Mouse (Mus musculus): ENCODE data around the gene Rsph6a. TPM values are rescaled to one million over a fixed set of nuclear protein-coding genes. Genes with fewer than 3 reads are reported as not detected.

Rsph6a gene
- polyA plus RNA-seq (2012; rRNA removed): 0.14 and 0.17 TPM in 2 replicates

- no peak for DNase-seq (ENCODE audit: extremely low spot score in 1 of 2, low spot score in 1 of 2)
Measured at GRCm38 (mm10) chr7:19054047-19054776, at the start of gene Rsph6a. Rsph6a (plus strand) TSS chr7:19054690.

- DNase-seq (ENCODE audit: extremely low spot score in 1 of 2, low spot score in 1 of 2): no peak
Measured at GRCm38 (mm10) chr7:19005417-19006121, 48.9 kb upstream of the Rsph6a start.

GRCm38 (mm10) chr7:19006476-19006875 is 48.0 kb upstream of the Rsph6a start:
- peak; percentile 84 to 92 for DNase-seq (ENCODE audit: extremely low spot score in 1 of 2, low spot score in 1 of 2)

GRCm38 (mm10) chr7:19007026-19007977 is 47.2 kb upstream of the Rsph6a start:
- no peak for DNase-seq (ENCODE audit: extremely low spot score in 1 of 2, low spot score in 1 of 2)

GRCm38 (mm10) chr7:19010581-19010980 is 43.9 kb upstream of the Rsph6a start:
- DNase-seq (ENCODE audit: extremely low spot score in 1 of 2, low spot score in 1 of 2): no peak

GRCm38 (mm10) chr7:19012025-19012621 is 42.4 kb upstream of the Rsph6a start:
- no peak for DNase-seq (ENCODE audit: extremely low spot score in 1 of 2, low spot score in 1 of 2)

GRCm38 (mm10) chr7:19012882-19013281 is 41.6 kb upstream of the Rsph6a start:
- no peak for DNase-seq (ENCODE audit: extremely low spot score in 1 of 2, low spot score in 1 of 2)

GRCm38 (mm10) chr7:19014452-19014851 is 40.0 kb upstream of the Rsph6a start:
- DNase-seq (ENCODE audit: extremely low spot score in 1 of 2, low spot score in 1 of 2): no peak

GRCm38 (mm10) chr7:19016042-19016441 is 38.4 kb upstream of the Rsph6a start:
- DNase-seq (ENCODE audit: extremely low spot score in 1 of 2, low spot score in 1 of 2): no peak

GRCm38 (mm10) chr7:19017909-19018308 is 36.6 kb upstream of the Rsph6a start:
- DNase-seq (ENCODE audit: extremely low spot score in 1 of 2, low spot score in 1 of 2): no peak

GRCm38 (mm10) chr7:19021048-19021447 is 33.4 kb upstream of the Rsph6a start:
- DNase-seq (ENCODE audit: extremely low spot score in 1 of 2, low spot score in 1 of 2): no peak

- DNase-seq (ENCODE audit: extremely low spot score in 1 of 2, low spot score in 1 of 2): no peak
Measured at GRCm38 (mm10) chr7:19022189-19022958, 32.1 kb upstream of the Rsph6a start.

GRCm38 (mm10) chr7:19023357-19023814 is 31.1 kb upstream of the Rsph6a start, which contains the start of gene Foxa3:
Foxa3 (minus strand) TSS chr7:19023538.
- DNase-seq (ENCODE audit: extremely low spot score in 1 of 2, low spot score in 1 of 2): no peak

- DNase-seq (ENCODE audit: extremely low spot score in 1 of 2, low spot score in 1 of 2): peak; percentile 91 to 96
Measured at GRCm38 (mm10) chr7:19024096-19024506, 30.4 kb upstream of the Rsph6a start, which contains the start of gene Sympk. Sympk (plus strand) TSS chr7:19024377.

- no peak for DNase-seq (ENCODE audit: extremely low spot score in 1 of 2, low spot score in 1 of 2)
Measured at GRCm38 (mm10) chr7:19024581-19025255, 29.8 kb upstream of the Rsph6a start.

- no peak for DNase-seq (ENCODE audit: extremely low spot score in 1 of 2, low spot score in 1 of 2)
Measured at GRCm38 (mm10) chr7:19028067-19028466, 26.4 kb upstream of the Rsph6a start.

- DNase-seq (ENCODE audit: extremely low spot score in 1 of 2, low spot score in 1 of 2): no peak
Measured at GRCm38 (mm10) chr7:19029084-19029653, 25.3 kb upstream of the Rsph6a start.

- no peak for DNase-seq (ENCODE audit: extremely low spot score in 1 of 2, low spot score in 1 of 2)
Measured at GRCm38 (mm10) chr7:19031641-19032040, 22.8 kb upstream of the Rsph6a start.

- no peak for DNase-seq (ENCODE audit: extremely low spot score in 1 of 2, low spot score in 1 of 2)
Measured at GRCm38 (mm10) chr7:19044616-19045015, 9.9 kb upstream of the Rsph6a start.
